Mouse (Mus musculus) heart, adult 2 months (tissue): ENCODE data around the gene 1190005I06Rik. TPM values are rescaled to one million over a fixed set of nuclear protein-coding genes. Genes with fewer than 3 reads are reported as not detected.

Source experiments
- DNase-seq, 2 experiments: peaks; one replicate each; pipeline ENCODE4 v3.0.0; 2021
- H3K27ac ChIP-seq: fragments of 200-600 bp; 2 replicates; pipeline ENCODE4 v1.8.1; 2022
- H3K27me3 ChIP-seq: fragments of 200-500 bp; 2 replicates; pipeline ENCODE4 v1.6.1; 2012; ENCODE audit warnings: mild to moderate bottlenecking, low read length, inconsistent platforms, mixed read lengths; ENCODE audit not compliant: control insufficient read depth, insufficient read depth
- H3K36me3 ChIP-seq: fragments of 200-500 bp; 2 replicates; pipeline ENCODE4 v1.6.1; 2012; ENCODE audit warnings: low read length, inconsistent platforms; ENCODE audit not compliant: control insufficient read depth, insufficient read depth
- H3K4me1 ChIP-seq: fragments of 200-500 bp; 2 replicates; pipeline ENCODE4 v1.6.1; 2011; ENCODE audit warnings: low read length; ENCODE audit not compliant: control insufficient read depth, insufficient read depth
- H3K4me3 ChIP-seq: fragments of 200-600 bp; 2 replicates; pipeline ENCODE4 v1.8.1; 2022
- H3K79me2 ChIP-seq: fragments of 200-500 bp; replicated peaks from 2 replicates; pipeline ENCODE4 v1.6.1; 2012; ENCODE audit warnings: mild to moderate bottlenecking, inconsistent platforms, low read length, moderate library complexity, mixed read lengths; ENCODE audit not compliant: control insufficient read depth, insufficient read depth
- H3K9ac ChIP-seq: fragments of 200-500 bp; 2 replicates; pipeline ENCODE4 v1.6.1; 2012; ENCODE audit warnings: low read depth, mild to moderate bottlenecking, control low read depth, inconsistent platforms, low read length, mixed read lengths
- CTCF ChIP-seq: fragments of 200-600 bp; IDR thresholded peaks from 2 replicates; pipeline ENCODE4 v1.8.1; 2022; ENCODE audit warnings: antibody characterized with exemption, mild to moderate bottlenecking, moderate library complexity
- EP300 ChIP-seq: fragments of 200-500 bp; IDR thresholded peaks from 2 replicates; pipeline ENCODE4 v1.6.1; 2011; ENCODE audit warnings: low read depth, low read length, control low read depth; ENCODE audit not compliant: insufficient read depth
- POLR2A ChIP-seq: fragments of 200-500 bp; IDR thresholded peaks from 2 replicates; pipeline ENCODE4 v1.6.1; 2011; ENCODE audit warnings: mild to moderate bottlenecking, low read depth, low read length, control low read depth; ENCODE audit not compliant: insufficient read depth
- WGBS: fragments of 180-500 bp; shearing (Covaris S2); methylation state at CpG from one replicate; pipeline ENCODE4 v1.1.7; 2018; 5-methylcytosine and 5-hydroxymethylcytosine counted together
- intact Hi-C: fragments of 180-260 bp; cut with DNase I; formaldehyde crosslinking; loops from one replicate; pipeline ENCODE4 v1.15.1; 2025
- polyA plus RNA-seq: library from polyadenylated mRNA; depleted of rRNA; stranded (reverse); fragments of >200 nt; gene quantifications from 2 replicates; pipeline ENCODE4 v1.2.3, GENCODE M21; 2012
- total RNA-seq, 2 experiments: library from RNA; stranded (reverse); gene quantifications; 2 replicates each; pipeline ENCODE4 v1.2.3; 2021

The 1190005I06Rik gene
- total and polyA plus RNA-seq, 3 experiments, result 3.9 to 6.0 (median 5.3) TPM

- Histone ChIP-seq H3K27ac (no peak overlapping the region), H3K9ac (no peak overlapping the region), H3K79me2 (no peaks in the 10 kb centered on the region), H3K27me3 (no peaks in the 10 kb centered on the region), H3K4me1 (no peaks in the 10 kb centered on the region), H3K4me3 (no peak overlapping the region), H3K36me3 (no peaks in the 10 kb centered on the region)
- no peak for DNase-seq
- intact Hi-C loops, result no loop called here
- WGBS, result 82% methylated on average over 10 of the region's 10 CpGs
- TF ChIP-seq POLR2A (no peak), CTCF (no peak), EP300 (no peak)
These were observed 5.3 kb downstream of the 1190005I06Rik start for GRCm38 (mm10) chr8:120642031-120642662.

DNA sequence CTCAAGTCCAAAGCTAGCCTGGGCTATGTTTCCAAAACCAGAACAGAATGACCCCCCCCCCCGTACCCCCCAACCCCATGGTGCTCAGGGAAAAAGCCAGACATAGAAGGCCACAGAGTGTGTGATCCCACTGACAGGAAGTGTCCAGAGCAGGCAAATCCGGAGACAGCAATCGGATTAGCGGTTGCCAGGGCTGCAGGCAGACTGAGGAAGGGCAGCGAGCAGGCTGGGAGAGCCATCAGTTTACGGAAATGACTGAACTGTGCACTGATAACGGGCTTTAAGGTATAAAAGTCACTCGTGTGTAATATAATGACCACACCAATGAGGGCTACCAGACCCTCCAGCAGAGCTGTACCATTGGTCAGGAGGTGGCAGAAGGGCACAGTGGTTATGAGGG, 6.2 kb downstream of the 1190005I06Rik start:
- Histone ChIP-seq H3K27me3 (no peaks in the 10 kb centered on the region), H3K9ac (no peak overlapping the region), H3K79me2 (no peaks in the 10 kb centered on the region), H3K36me3 (no peaks in the 10 kb centered on the region), H3K4me1 (no peaks in the 10 kb centered on the region), H3K4me3 (no peak overlapping the region), H3K27ac (no peak overlapping the region)
- TF ChIP-seq EP300 (no peak), CTCF (no peak), POLR2A (no peak)
- intact Hi-C loops, result no loop called here
- no peak for DNase-seq
- WGBS, result 33% methylated on average over 8 of the region's 8 CpGs

GRCm38 (mm10) chr8:120634329-120634839, 13.0 kb downstream of the 1190005I06Rik start:
- no peaks in the 10 kb centered on the region for H3K4me1 ChIP-seq
- no peaks in the 10 kb centered on the region for H3K36me3 ChIP-seq
- H3K27me3 ChIP-seq, result no peaks in the 10 kb centered on the region
- no peak overlapping the region for H3K27ac ChIP-seq
- 2% methylated on average over 42 of the region's 42 CpGs for WGBS
- intact Hi-C loops, result no loop called here
- H3K4me3 ChIP-seq, result peak overlapping the region; percentile 55
- DNase-seq, result peak; percentile 68 to 74
- H3K9ac ChIP-seq, result peak overlapping the region; percentile 71
- no peak for TF ChIP-seq EP300
- no peak for TF ChIP-seq POLR2A
- TF ChIP-seq CTCF, result no peak
- no peaks in the 10 kb centered on the region for H3K79me2 ChIP-seq

DNA sequence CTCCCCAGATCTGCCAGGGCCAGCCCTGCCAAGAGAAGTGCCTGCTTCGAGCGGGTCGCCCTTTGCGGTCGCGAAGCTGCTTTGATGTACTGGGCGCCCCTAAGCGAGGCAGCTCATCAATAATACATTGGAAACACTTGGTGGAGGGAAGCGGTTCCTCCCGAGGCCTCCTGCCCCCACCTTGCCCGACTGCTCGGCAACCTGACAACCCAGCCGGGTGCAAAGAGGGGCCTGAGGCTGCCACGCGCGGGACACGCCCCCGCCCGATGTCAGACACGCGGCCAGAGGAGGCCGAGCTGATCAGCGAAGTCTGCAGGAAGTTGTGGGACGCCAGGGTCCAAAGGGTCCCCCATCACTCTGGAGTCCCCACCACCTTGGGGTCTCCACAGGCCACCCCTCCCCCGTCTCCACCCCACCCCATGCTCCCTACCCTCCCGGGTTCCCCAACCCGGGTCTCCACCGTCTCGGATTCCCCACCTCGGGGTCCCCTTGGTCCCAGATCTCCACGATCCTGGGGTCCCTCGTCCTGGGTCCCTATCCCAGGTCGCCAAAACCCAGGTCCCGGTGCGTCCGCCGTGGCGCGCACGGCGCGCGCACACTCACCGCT, 13.7 kb downstream of the 1190005I06Rik start:
- H3K27me3 ChIP-seq, result no peaks in the 10 kb centered on the region
- WGBS, result 5% methylated on average over 44 of the region's 44 CpGs
- H3K79me2 ChIP-seq, result no peaks in the 10 kb centered on the region
- H3K9ac ChIP-seq, result peak overlapping the region; percentile 71
- TF ChIP-seq EP300, result no peak
- no peak for TF ChIP-seq POLR2A
- no peak for TF ChIP-seq CTCF
- intact Hi-C loops, result no loop called here
- DNase-seq, result peak in 1 of 2 experiments; percentile 34
- no peaks in the 10 kb centered on the region for H3K36me3 ChIP-seq
- H3K27ac ChIP-seq, result no peak overlapping the region
- peak overlapping the region; percentile 55 for H3K4me3 ChIP-seq
- H3K4me1 ChIP-seq, result no peaks in the 10 kb centered on the region

DNA sequence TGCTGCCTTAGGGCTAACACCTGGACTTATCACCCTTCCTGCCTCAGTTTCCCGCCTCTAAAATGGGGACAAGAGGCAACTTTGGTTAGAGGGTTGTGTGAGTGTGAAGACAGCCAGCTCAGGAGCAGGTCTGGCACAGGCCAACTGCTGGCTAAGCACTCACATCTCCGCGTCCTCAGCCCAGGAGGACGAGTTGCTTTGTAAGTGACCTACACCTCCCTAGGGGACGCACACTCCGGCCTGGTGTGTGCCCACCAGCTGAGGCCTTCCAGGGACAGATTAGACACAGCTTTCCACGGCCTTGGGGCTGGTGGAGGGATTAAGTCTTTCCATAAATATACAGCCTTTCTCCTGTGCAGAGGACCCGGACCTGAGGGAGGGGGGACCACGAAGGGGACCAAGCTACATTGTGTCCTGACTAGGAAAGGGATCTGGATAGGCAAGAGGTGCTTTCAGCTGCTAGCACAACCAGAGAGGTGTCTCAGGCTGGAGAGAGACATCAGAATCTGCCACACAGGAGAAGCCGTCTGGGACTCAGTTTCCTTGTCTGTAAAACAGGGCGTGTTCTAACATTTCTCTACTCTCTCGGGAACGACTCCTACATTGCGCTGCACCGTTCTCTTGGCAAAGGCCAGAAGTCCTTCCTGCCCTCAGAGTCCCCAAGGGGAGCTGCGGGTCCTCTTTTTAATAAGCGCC, 14.3 kb downstream of the 1190005I06Rik start:
- H3K4me1 ChIP-seq, result no peaks in the 10 kb centered on the region
- DNase-seq, result no peak
- intact Hi-C loops, result no loop called here
- no peak overlapping the region; the same call in 1 of the 2 replicates for H3K4me3 ChIP-seq
- no peaks in the 10 kb centered on the region for H3K36me3 ChIP-seq
- WGBS, result 53% methylated on average over 17 of the region's 17 CpGs
- no peaks in the 10 kb centered on the region for H3K27me3 ChIP-seq
- no peak overlapping the region for H3K27ac ChIP-seq
- no peaks in the 10 kb centered on the region for H3K79me2 ChIP-seq
- H3K9ac ChIP-seq, result no peak overlapping the region
- TF ChIP-seq POLR2A, result no peak
- TF ChIP-seq CTCF, result no peak
- no peak for TF ChIP-seq EP300
